Mouse (Mus musculus): ENCODE measurements around the gene Cetn4.

DNA sequence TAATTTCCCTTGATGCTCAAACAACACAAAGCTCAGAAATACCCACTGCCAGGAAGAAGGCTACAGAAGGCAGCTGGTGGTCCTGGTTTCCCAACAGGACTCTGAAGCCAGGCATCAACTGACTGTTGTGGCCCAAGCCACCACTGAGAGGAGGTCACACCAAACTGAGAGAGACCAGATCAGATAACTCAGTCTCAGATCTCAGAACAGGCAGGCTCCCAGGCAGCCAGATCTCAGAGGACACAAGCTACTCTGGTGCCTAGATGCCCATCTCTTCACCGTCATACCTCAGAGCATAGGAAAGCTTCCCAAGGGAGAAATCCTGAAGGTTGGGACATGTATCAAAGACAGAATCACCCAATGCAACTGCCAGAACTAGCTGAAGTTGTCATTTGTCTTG lies 32.3 kb downstream of the Cetn4 start:
- no peak for TF ChIP-seq EP300 (optimal IDR thresholded peaks at IDR 0.05)
- no peak for TF ChIP-seq CTCF (IDR thresholded peaks at IDR 0.05; ENCODE audit: low read depth)
